11 mouse cellular contexts compared by ENCODE assay signal in the genomic region with DNA sequence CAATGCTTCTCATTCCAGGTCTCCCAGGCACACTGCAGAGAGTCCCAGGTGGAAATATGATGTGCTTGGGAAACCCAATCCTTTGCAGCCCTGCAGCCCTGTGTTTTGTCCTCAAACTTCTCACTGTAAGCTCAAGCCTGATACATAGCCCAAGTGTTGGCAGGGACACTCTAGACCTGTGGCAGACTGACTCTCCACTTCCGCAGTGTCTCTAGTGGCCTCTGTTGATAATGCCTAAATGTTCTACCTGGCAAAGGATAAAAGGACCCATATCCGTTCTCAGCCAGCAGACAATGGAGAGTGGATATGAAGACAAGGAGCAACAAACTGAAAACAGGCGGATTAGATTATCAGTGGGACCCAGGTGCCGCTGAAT. TPM values are rescaled to one million over a fixed set of nuclear protein-coding genes. Genes with fewer than 3 reads are reported as not detected.
A peak's percentile ranks its signal among the peaks of the same experiment; 100 is the strongest.
DNase-seq lines count a peak whose midpoint lies in the region; ATAC-seq lines count a peak whose summit lies in the region.
"Had no signal": no experiment of that assay in that cellular context is flagged by ENCODE, and none has a peak within 500 bp of the region (broad histone marks: within the 10 kb centered on the region; RNA-seq: fewer than 3 reads in every experiment).

No protein-coding gene starts in this region.

- peaks cover 45% of the 10 kb centered on the region for H3K4me1 ChIP-seq in heart, embryonic 13.5 days
- H3K4me1 ChIP-seq in midbrain, embryonic 14.5 days (ENCODE audit: control insufficient read depth, insufficient read depth, low read length): peaks cover 4% of the 10 kb centered on the region
- no peaks in the 10 kb centered on the region for H3K4me1 ChIP-seq in midbrain, embryonic 11.5 days (ENCODE audit: control insufficient read depth, insufficient read depth, low read length)
- peaks cover 17% of the 10 kb centered on the region for H3K4me1 ChIP-seq in hindbrain, embryonic 14.5 days (replicated peaks; ENCODE audit: control insufficient read depth, insufficient read depth, low read length)
- peaks cover 11% of the 10 kb centered on the region for H3K4me1 ChIP-seq in neural tube, embryonic 14.5 days (ENCODE audit: control insufficient read depth, insufficient read depth, low read length)

- 41% methylated on average over 4 of the region's 4 CpGs for WGBS in heart, embryonic 13.5 days
- WGBS in midbrain, embryonic 14.5 days: 87% methylated on average over 4 of the region's 4 CpGs
- 86% methylated on average over 4 of the region's 4 CpGs for WGBS in midbrain, embryonic 11.5 days
- WGBS in hindbrain, embryonic 14.5 days: 76% methylated on average over 4 of the region's 4 CpGs
- 81% methylated on average over 4 of the region's 4 CpGs for WGBS in neural tube, embryonic 14.5 days

- H3K4me3 ChIP-seq in heart, embryonic 13.5 days: no peak overlapping the region
- no peak overlapping the region for H3K4me3 ChIP-seq in midbrain, embryonic 14.5 days (replicated peaks; ENCODE audit: low read depth, low read length)
- H3K4me3 ChIP-seq in midbrain, embryonic 11.5 days (ENCODE audit: low read depth, low read length): no peak overlapping the region
- H3K4me3 ChIP-seq in hindbrain, embryonic 14.5 days (replicated peaks; ENCODE audit: low read length): no peak overlapping the region
- H3K4me3 ChIP-seq in neural tube, embryonic 14.5 days (ENCODE audit: low read depth, low read length): no peak overlapping the region

- H3K9me3 ChIP-seq in heart, embryonic 13.5 days: no peaks in the 10 kb centered on the region
- no peaks in the 10 kb centered on the region for H3K9me3 ChIP-seq in midbrain, embryonic 14.5 days (ENCODE audit: control insufficient read depth, low read length)
- no peaks in the 10 kb centered on the region for H3K9me3 ChIP-seq in midbrain, embryonic 11.5 days (ENCODE audit: control insufficient read depth, low read length)
- H3K9me3 ChIP-seq in hindbrain, embryonic 14.5 days (ENCODE audit: control insufficient read depth, low read length): no peaks in the 10 kb centered on the region
- no peaks in the 10 kb centered on the region for H3K9me3 ChIP-seq in neural tube, embryonic 14.5 days (ENCODE audit: control insufficient read depth, low read length)

- no peak overlapping the region for H3K9ac ChIP-seq in heart, embryonic 13.5 days
- no peak overlapping the region for H3K9ac ChIP-seq in midbrain, embryonic 14.5 days (replicated peaks; ENCODE audit: low read length)
- no peak overlapping the region for H3K9ac ChIP-seq in midbrain, embryonic 11.5 days (ENCODE audit: low read length)
- no peak overlapping the region for H3K9ac ChIP-seq in hindbrain, embryonic 14.5 days
- no peak overlapping the region for H3K9ac ChIP-seq in neural tube, embryonic 14.5 days (replicated peaks; ENCODE audit: low read depth, low read length)

- peak overlapping the region; percentile 92 for H3K27ac ChIP-seq in heart, embryonic 13.5 days (replicated peaks)
- peak overlapping the region; percentile 17; the same call in 1 of the 2 replicates for H3K27ac ChIP-seq in midbrain, embryonic 14.5 days (replicated peaks; ENCODE audit: low read depth, low read length)
- no peak overlapping the region for H3K27ac ChIP-seq in midbrain, embryonic 11.5 days (ENCODE audit: low read depth, low read length)
- peak overlapping the region; percentile 21; the same call in 1 of the 2 replicates for H3K27ac ChIP-seq in hindbrain, embryonic 14.5 days
- H3K27ac ChIP-seq in neural tube, embryonic 14.5 days (ENCODE audit: low read depth, low read length): no peak overlapping the region

- H3K4me2 ChIP-seq in heart, embryonic 13.5 days: peak overlapping the region; percentile 54
- no peak overlapping the region for H3K4me2 ChIP-seq in midbrain, embryonic 14.5 days (ENCODE audit: low read length)
- no peak overlapping the region for H3K4me2 ChIP-seq in midbrain, embryonic 11.5 days
- H3K4me2 ChIP-seq in hindbrain, embryonic 14.5 days (replicated peaks): no peak overlapping the region
- H3K4me2 ChIP-seq in neural tube, embryonic 14.5 days (ENCODE audit: low read depth, low read length): no peak overlapping the region; the same call in 1 of the 2 replicates

- intact Hi-C loops in gastrocnemius, postnatal 36 days (cut with DNase I): no loop called here

- no peak for DNase-seq in heart, adult 8-10 months (ENCODE audit: low spot score)
- peak; percentile 11 for DNase-seq in midbrain, embryonic 14.5 days
- no peak for DNase-seq in midbrain, embryonic 11.5 days (ENCODE audit: low spot score, missing footprints)
- no peak for DNase-seq in hindbrain, embryonic 14.5 days (ENCODE audit: low spot score)
- no peak for DNase-seq in gastrocnemius, postnatal 36 days
- DNase-seq: kidney, adult 8-10 months; lung, adult 2 months; spleen, adult 18-20 months; thymus, postnatal 36 days had no signal

- peak; percentile 38; the same call in 1 of the 2 replicates for ATAC-seq in heart, embryonic 13.5 days (ENCODE audit: extremely low read depth, insufficient number of reproducible peaks, low FRiP score, low TSS enrichment)
- no peak for ATAC-seq in midbrain, embryonic 14.5 days (ENCODE audit: low FRiP score, low TSS enrichment)
- ATAC-seq in midbrain, embryonic 11.5 days (ENCODE audit: low FRiP score): no peak
- ATAC-seq in hindbrain, embryonic 14.5 days (ENCODE audit: low FRiP score): no peak; the same call in 1 of the 2 replicates
- peak; percentile 25; the same call in 1 of the 2 replicates for ATAC-seq in neural tube, embryonic 14.5 days (ENCODE audit: low read depth)

- no peaks in the 10 kb centered on the region for H3K36me3 ChIP-seq in heart, embryonic 13.5 days
- no peaks in the 10 kb centered on the region for H3K36me3 ChIP-seq in midbrain, embryonic 14.5 days (ENCODE audit: control insufficient read depth, insufficient read depth, low read length)
- no peaks in the 10 kb centered on the region for H3K36me3 ChIP-seq in midbrain, embryonic 11.5 days (ENCODE audit: control insufficient read depth, insufficient read depth, low read length)
- H3K36me3 ChIP-seq in hindbrain, embryonic 14.5 days (replicated peaks; ENCODE audit: control insufficient read depth, insufficient read depth): no peaks in the 10 kb centered on the region
- H3K36me3 ChIP-seq in neural tube, embryonic 14.5 days (ENCODE audit: control insufficient read depth, insufficient read depth, low read length): no peaks in the 10 kb centered on the region

- no peaks in the 10 kb centered on the region for H3K27me3 ChIP-seq in heart, embryonic 13.5 days (replicated peaks)
- no peaks in the 10 kb centered on the region for H3K27me3 ChIP-seq in midbrain, embryonic 14.5 days (ENCODE audit: control insufficient read depth, insufficient read depth, low read length)
- no peaks in the 10 kb centered on the region for H3K27me3 ChIP-seq in midbrain, embryonic 11.5 days (ENCODE audit: control insufficient read depth, insufficient read depth, low read length)
- H3K27me3 ChIP-seq in hindbrain, embryonic 14.5 days (ENCODE audit: control insufficient read depth, insufficient read depth, low read length): no peaks in the 10 kb centered on the region
- H3K27me3 ChIP-seq in neural tube, embryonic 14.5 days (ENCODE audit: control insufficient read depth, insufficient read depth, low read length): no peaks in the 10 kb centered on the region

RNA-seq across cellular contexts. Expression of a gene that starts 17.7 kb away (rescaled TPM):
- polyA plus RNA-seq in heart, embryonic 13.5 days (2015; fragmentation: Nextera tagmentation; extraction: Ambion mirVana): 5.6 and 6.2 TPM in 2 replicates
- 1 to 10 TPM in 2 of 4 experiments, under 1 TPM in 2; 0.66 to 2.3 (median 1.2) TPM for total RNA-seq in heart, adult 8-10 months (2022)
- polyA plus RNA-seq in midbrain, embryonic 14.5 days (2014; fragmentation: Nextera tagmentation; extraction: Ambion mirVana): 11.3 and 18.3 TPM in 2 replicates
- 14.6 and 14.9 TPM in 2 replicates for polyA plus RNA-seq in midbrain, embryonic 11.5 days (2014; fragmentation: Nextera tagmentation; extraction: Ambion mirVana)
- polyA plus RNA-seq in hindbrain, embryonic 14.5 days (2014; fragmentation: Nextera tagmentation; extraction: Ambion mirVana): 14.5 and 15.7 TPM in 2 replicates
- polyA plus RNA-seq in neural tube, embryonic 14.5 days (2014; fragmentation: Nextera tagmentation; extraction: Ambion mirVana): 15.4 and 15.6 TPM in 2 replicates
- total RNA-seq in gastrocnemius, postnatal 36 days (2021): 1 to 10 TPM; 1.1 to 1.9 TPM

Comparison
In these comparisons a context has a peak if more than half of its experiments do, and no peak if none do; other contexts are left out.
1. H3K27ac ChIP-seq: peak in heart, embryonic 13.5 days (single experiment), midbrain, embryonic 14.5 days (single experiment) and hindbrain, embryonic 14.5 days (single experiment); none in midbrain, embryonic 11.5 days (single experiment) and neural tube, embryonic 14.5 days (single experiment).
2. ATAC-seq: peak in heart, embryonic 13.5 days (single experiment) and neural tube, embryonic 14.5 days (single experiment); none in midbrain, embryonic 14.5 days (single experiment), midbrain, embryonic 11.5 days (single experiment) and hindbrain, embryonic 14.5 days (single experiment).